Mouse (Mus musculus) forebrain, postnatal 0 days (tissue): Measurements from ENCODE around the gene Them4. TPM values are rescaled to one million over a fixed set of nuclear protein-coding genes. Genes with fewer than 3 reads are reported as not detected.
A peak's percentile ranks its signal among the peaks of the same experiment; 100 is the strongest.
"Not testable (repeated sequence)": the region's sequence is repeated elsewhere in the genome, so short reads cannot be mapped to it uniquely, and the experiment has no call there.

Source experiments
- ATAC-seq: fragments of 200-750 bp; cut with Nextera tagmentation; 2 replicates; pipeline ENCODE4 v1.8.0; 2017; ENCODE audit warnings: mild to moderate bottlenecking, moderate library complexity
- DNase-seq: peaks from one replicate; pipeline ENCODE4 v3.0.0-alpha.2; 2015
- H3K27ac ChIP-seq: fragments of 300-500 bp; sonication (generic); 2 replicates; pipeline ENCODE4 v1.5.1; 2014; ENCODE audit warnings: low read depth, mild to moderate bottlenecking, antibody characterized with exemption, low read length, moderate library complexity, mixed read lengths
- H3K27me3 ChIP-seq: fragments of 300-500 bp; sonication (generic); 2 replicates; pipeline ENCODE4 v1.6.1; 2014; ENCODE audit warnings: mild to moderate bottlenecking, low read length, mixed read lengths; ENCODE audit not compliant: insufficient read depth
- H3K36me3 ChIP-seq: fragments of 300-500 bp; sonication (generic); 2 replicates; pipeline ENCODE4 v1.6.1; 2014; ENCODE audit warnings: mild to moderate bottlenecking, moderate library complexity; ENCODE audit not compliant: insufficient read depth
- H3K4me1 ChIP-seq: fragments of 300-500 bp; sonication (generic); 2 replicates; pipeline ENCODE4 v1.6.1; 2014; ENCODE audit warnings: antibody characterized with exemption; ENCODE audit not compliant: insufficient read depth
- H3K4me2 ChIP-seq: fragments of 300-500 bp; sonication (generic); 2 replicates; pipeline ENCODE4 v1.6.1; 2014; ENCODE audit warnings: low read depth, mild to moderate bottlenecking, moderate library complexity
- H3K4me3 ChIP-seq: fragments of 300-500 bp; sonication (generic); 2 replicates; pipeline ENCODE4 v1.5.1; 2014; ENCODE audit warnings: low read depth, low read length, mixed read lengths
- H3K9ac ChIP-seq: fragments of 300-500 bp; sonication (generic); 2 replicates; pipeline ENCODE4 v1.6.1; 2014; ENCODE audit warnings: mild to moderate bottlenecking
- H3K9me3 ChIP-seq: fragments of 300-500 bp; sonication (generic); 2 replicates; pipeline ENCODE4 v1.6.1; 2016; ENCODE audit warnings: low read length
- CTCF ChIP-seq: sonication (generic); IDR thresholded peaks from 2 replicates; pipeline ENCODE4 v1.5.1; 2016; ENCODE audit warnings: antibody characterized with exemption, control low read depth, low read depth
- WGBS: fragments of 180-500 bp; shearing (Covaris S2); extraction: QIAGEN DNeasy Blood & Tissue Kit; methylation state at CpG from one replicate; pipeline ENCODE4 v1.1.7; 2014; 5-methylcytosine and 5-hydroxymethylcytosine counted together
- polyA plus RNA-seq: library from polyadenylated mRNA; unstranded; fragments of >200 nt; fragmentation: Nextera tagmentation; extraction: Ambion mirVana; gene quantifications from 2 replicates; pipeline ENCODE4 v1.2.1, GENCODE M21; 2015
- total RNA-seq: library from RNA; depleted of rRNA; stranded (reverse); fragments of >200 nt; gene quantifications from 2 replicates; pipeline ENCODE4 v1.2.3, GENCODE M21; 2014; rRNA removed

The Them4 gene
- total RNA-seq = 34.3 and 37.7 TPM in 2 replicates
- 52.6 and 59.3 TPM in 2 replicates for polyA plus RNA-seq

GRCm38 (mm10) chr3:94309633-94310363 lies at the start of gene Them4:
Gene Them4, plus strand, starts transcription at chr3:94310089.
- Histone ChIP-seq H3K4me1 (0 out of 2 replicates have a peak, but pooled peaks cover 6% of the 10 kb centered on the region), H3K27ac (peak within 1 kb of the TSS; percentile 76), H3K27me3 (no peaks in the 10 kb centered on the region), H3K9me3 (no peaks in the 10 kb centered on the region), H3K4me2 (peak within 1 kb of the TSS; percentile 49), H3K9ac (peak within 1 kb of the TSS; percentile 80), H3K4me3 (peak within 1 kb of the TSS; percentile 76), H3K36me3 (no peaks in the 10 kb centered on the region)
- 2% methylated on average over 47 of the region's 47 CpGs for WGBS
- DNase-seq (peak; percentile 92), ATAC-seq (peak; percentile 99)
- TF ChIP-seq CTCF = no peak

DNA sequence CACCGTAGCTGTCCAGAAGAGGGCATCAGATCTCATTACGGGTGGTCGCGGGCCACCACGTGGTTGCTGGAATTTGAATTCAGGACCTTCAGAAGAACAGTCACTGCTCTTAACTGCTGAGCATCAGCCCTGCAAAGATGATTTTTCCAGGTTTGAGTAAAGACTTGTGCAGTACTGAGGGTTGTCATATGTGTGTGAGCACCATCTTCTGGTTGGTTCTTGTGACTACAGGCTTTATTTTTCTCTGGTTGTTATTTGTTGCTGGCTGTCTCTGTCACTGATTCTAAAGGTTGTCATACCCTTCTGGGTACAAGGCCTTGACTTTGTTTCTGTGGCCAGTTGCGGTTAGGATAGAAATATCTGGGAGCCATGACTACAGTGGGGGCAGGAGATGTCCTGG lies 49.3 kb upstream of the Them4 start:
- DNase-seq (peak; percentile 60), ATAC-seq (peak; percentile 89)
- no peaks in the 10 kb centered on the region for H3K36me3 ChIP-seq
- 51% methylated on average over 6 of the region's 6 CpGs for WGBS
- H3K4me2 ChIP-seq = no peak overlapping the region
- TF ChIP-seq CTCF = peak; percentile 72
- H3K4me3 ChIP-seq = no peak overlapping the region
- no peaks in the 10 kb centered on the region for H3K27me3 ChIP-seq
- H3K27ac ChIP-seq = no peak overlapping the region
- no peaks in the 10 kb centered on the region for H3K9me3 ChIP-seq
- H3K9ac ChIP-seq = no peak overlapping the region
- no peaks in the 10 kb centered on the region for H3K4me1 ChIP-seq

DNA sequence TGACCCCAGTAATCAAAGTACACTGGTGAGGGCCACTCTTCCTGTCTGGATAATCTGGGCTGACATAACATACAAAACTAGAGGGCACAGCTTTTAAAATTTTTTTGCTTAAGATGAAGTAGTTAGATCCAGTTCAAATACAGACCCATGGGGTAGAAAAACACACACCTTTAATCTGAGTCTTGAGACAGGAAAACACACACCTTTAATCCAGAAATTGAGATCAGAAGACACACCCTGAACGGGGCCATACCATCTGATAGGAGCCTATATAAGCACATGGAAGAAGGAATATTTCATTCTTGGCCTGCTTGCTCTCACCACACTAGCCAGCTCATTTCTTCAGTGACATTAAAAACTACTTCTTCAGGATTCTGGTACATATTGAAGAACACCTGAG lies 46.2 kb upstream of the Them4 start, which contains the start of gene Gm4778:
Gene Gm4778 (plus strand): TSS at position 301 of the 400 bp plus-strand sequence.
- not testable (repeated sequence) for DNase-seq, H3K4me1 ChIP-seq, H3K27ac ChIP-seq, H3K4me2 ChIP-seq, ATAC-seq, H3K4me3 ChIP-seq, H3K9ac ChIP-seq, H3K9me3 ChIP-seq, H3K36me3 ChIP-seq, H3K27me3 ChIP-seq
- 92% methylated on average over 1 of the region's 1 CpGs for WGBS

- Histone ChIP-seq H3K9me3 (no peaks in the 10 kb centered on the region), H3K9ac (no peak overlapping the region), H3K4me3 (no peak overlapping the region), H3K27ac (no peak overlapping the region), H3K27me3 (no peaks in the 10 kb centered on the region), H3K4me1 (no peaks in the 10 kb centered on the region), H3K4me2 (no peak overlapping the region), H3K36me3 (no peaks in the 10 kb centered on the region)
- TF ChIP-seq CTCF = no peak
- ATAC-seq (no peak), DNase-seq (no peak)
- WGBS = 94% methylated on average over 11 of the region's 11 CpGs
Measured at GRCm38 (mm10) chr3:94275991-94276390, 33.9 kb upstream of the Them4 start.

DNA sequence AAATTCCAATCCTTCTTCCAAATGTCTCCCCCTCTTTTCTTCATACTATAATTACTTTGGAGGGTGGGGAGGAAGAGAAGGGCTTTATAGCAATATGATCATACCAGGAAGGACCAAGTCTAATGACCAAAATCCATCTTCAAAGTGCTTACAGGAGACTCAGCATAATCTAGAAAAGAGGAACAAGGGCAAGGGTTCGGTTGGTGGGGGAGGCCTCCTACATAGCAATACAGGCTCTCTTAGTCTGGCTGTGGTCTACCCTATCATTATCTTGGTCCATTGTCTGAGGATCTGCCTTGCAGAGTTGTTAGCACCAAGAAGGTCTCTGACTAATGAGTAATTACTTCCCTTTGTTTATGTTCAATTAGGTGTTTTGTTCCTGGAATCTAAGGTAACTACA lies 4.4 kb upstream of the Them4 start:
- Histone ChIP-seq H3K4me2 (no peak overlapping the region), H3K36me3 (no peaks in the 10 kb centered on the region), H3K9ac (no peak overlapping the region), H3K9me3 (no peaks in the 10 kb centered on the region), H3K4me3 (no peak overlapping the region), H3K4me1 (no peaks in the 10 kb centered on the region), H3K27ac (no peak overlapping the region), H3K27me3 (no peaks in the 10 kb centered on the region)
- no peak for DNase-seq
- no peak for TF ChIP-seq CTCF
- WGBS = 50% methylated on average over 1 of the region's 1 CpGs
- no peak for ATAC-seq

DNA sequence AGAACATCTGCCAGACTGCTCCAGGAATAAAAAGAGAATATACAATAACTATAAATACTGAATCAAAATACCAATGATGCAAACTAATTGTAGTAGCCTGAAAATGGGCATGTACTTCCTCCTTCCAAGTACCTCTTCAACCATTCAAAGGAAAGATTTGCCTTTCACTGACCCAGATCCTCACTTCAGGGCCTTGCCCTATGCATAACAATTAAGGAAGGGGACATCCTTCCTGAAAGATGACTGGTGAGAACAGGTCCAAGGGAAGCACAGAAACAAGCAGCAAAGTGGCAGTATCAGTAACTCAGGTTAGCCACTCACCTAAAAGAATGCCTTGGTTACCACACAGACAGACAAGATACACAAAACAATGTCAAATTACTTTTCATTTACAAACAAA lies 2.9 kb upstream of the Them4 start:
- Histone ChIP-seq H3K27ac (no peak overlapping the region), H3K9me3 (no peaks in the 10 kb centered on the region), H3K4me2 (no peak overlapping the region), H3K4me1 (0 out of 2 replicates have a peak, but pooled peaks cover 6% of the 10 kb centered on the region), H3K36me3 (no peaks in the 10 kb centered on the region), H3K9ac (no peak overlapping the region), H3K4me3 (no peak overlapping the region), H3K27me3 (no peaks in the 10 kb centered on the region)
- no peak for TF ChIP-seq CTCF
- DNase-seq (no peak), ATAC-seq (no peak)

DNA sequence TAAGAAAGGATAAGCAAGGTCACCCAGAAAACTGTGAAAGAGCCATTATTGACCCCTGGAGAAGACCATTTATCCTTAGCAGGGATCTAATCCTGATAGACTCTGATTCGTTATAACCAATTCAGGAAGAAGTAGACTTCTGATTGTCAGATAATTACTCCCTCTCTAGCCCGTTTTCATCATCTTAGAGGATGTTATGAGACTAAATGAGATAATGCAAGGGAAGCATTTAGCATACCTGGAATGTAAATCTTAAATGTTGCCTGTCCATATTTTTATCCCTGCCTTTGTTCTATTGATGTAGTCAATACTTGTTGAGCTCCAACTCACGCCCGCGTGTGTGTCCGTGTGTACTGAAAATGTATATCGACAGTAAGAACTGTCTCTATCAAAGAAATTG lies 602 bp downstream of the Them4 start:
- TF ChIP-seq CTCF = no peak
- WGBS = 35% methylated on average over 7 of the region's 7 CpGs
- ATAC-seq = no peak

More for the DNA sequence above, 602 bp downstream of the Them4 start:
- peak overlapping the region; percentile 76 for H3K4me3 ChIP-seq
- H3K27ac ChIP-seq = peak overlapping the region; percentile 76
- H3K36me3 ChIP-seq = no peaks in the 10 kb centered on the region
- H3K9ac ChIP-seq = peak overlapping the region; percentile 80
- no peaks in the 10 kb centered on the region for H3K9me3 ChIP-seq
- DNase-seq = peak; percentile 54
- peak overlapping the region; percentile 49 for H3K4me2 ChIP-seq
- H3K4me1 ChIP-seq = 0 out of 2 replicates have a peak, but pooled peaks cover 6% of the 10 kb centered on the region
- H3K27me3 ChIP-seq = no peaks in the 10 kb centered on the region
